Mouse (Mus musculus): Measurements from ENCODE around the gene Zfp977.
"Not testable (repeated sequence)": the region's sequence is repeated elsewhere in the genome, so short reads cannot be mapped to it uniquely, and the experiment has no call there.

Zfp977 gene

GRCm38 (mm10) chr7:42592413-42592812, at the start of gene Zfp977:
Gene Zfp977 (minus strand): TSS chr7:42592547.
- DNase-seq, result not testable (repeated sequence)

DNA sequence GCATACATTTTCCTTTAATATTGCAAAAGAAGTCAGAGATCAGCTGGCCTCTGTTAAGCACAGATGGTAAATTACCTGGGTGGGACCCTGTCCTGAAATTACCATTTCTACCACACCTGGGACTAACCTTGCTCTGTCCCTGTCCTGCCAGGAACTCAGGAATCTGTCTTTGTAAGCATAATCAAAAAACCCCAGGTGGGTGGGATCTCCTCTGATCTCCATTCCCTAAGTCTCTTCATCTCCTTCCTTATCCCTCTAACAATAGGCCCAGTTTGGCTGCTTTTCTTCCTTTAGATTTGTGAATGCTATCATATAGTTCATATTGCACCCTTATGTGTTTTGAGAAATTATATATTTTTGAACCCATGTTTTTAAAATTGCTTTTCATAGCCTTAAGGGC, 38.7 kb upstream of the Zfp977 start:
- DNase-seq, result not testable (repeated sequence)

- not testable (repeated sequence) for DNase-seq
Measured at GRCm38 (mm10) chr7:42595666-42596065, 3.3 kb upstream of the Zfp977 start.

GRCm38 (mm10) chr7:42591311-42591710, 1.0 kb downstream of the Zfp977 start:
- DNase-seq, result not testable (repeated sequence)

DNA sequence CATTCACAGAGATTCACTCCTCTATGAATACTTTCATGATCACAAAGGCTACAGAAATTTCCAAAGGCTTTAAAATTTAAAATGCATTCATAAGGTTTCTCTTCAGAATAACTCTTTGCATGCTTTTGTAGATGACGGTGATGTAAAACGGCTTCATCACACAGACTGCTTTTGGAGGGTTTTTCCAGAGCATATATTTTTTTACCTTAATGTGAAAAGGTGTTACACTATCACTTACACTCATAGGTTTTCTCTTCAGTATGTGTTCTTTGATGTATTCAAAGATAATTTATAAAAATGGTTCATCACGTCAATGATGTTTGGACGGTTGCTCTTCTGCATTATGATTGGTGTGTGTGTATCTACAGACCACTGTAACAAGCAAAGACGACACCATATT, 13.9 kb downstream of the Zfp977 start, which contains the start of gene Gm21028:
Gene Gm21028, minus strand, starts transcription at position 101 of the 400 bp plus-strand sequence.
- DNase-seq, result no peak

DNA sequence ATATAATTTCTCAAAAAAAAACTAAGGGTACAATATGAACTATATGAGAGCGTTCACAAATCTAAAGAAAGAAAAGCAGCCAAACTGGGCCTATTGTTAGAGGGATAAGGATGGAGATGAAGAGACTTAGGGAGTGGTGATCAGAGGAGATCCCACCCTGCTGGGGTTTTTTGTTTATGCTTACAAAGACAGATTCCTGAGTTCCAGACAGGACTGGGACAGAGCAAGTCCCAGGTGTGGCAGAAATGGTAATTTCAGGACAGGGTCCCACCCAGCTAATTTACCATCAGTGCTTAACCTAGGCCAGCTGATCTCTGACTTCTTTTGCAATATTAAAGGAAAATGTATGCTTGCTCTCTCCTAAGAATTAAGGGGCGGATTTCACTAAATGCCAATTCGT, 40.6 kb downstream of the Zfp977 start:
- no peak for DNase-seq

All from right cerebral cortex, postnatal 4 days (tissue).